Mouse (Mus musculus) adrenal gland, postnatal 0 days (tissue): ENCODE data around the gene Eps8. TPM values are rescaled to one million over a fixed set of nuclear protein-coding genes. Genes with fewer than 3 reads are reported as not detected.

Experiments
- polyA plus RNA-seq: library from polyadenylated mRNA; unstranded; fragments of >200 nt; fragmentation: Nextera tagmentation; extraction: Ambion mirVana; gene quantifications from 2 replicates; pipeline ENCODE4 v1.2.1, GENCODE M21; 2015

Gene Eps8
- polyA plus RNA-seq, result 10.9 and 24.0 TPM in 2 replicates

GRCm38 (mm10) chr6:137654776-137655175 is at the start of gene Eps8:
Gene Eps8 (minus strand): TSS chr6:137654876.

Other genes starting within 250 kb of the Eps8 start
- gene Strap, start 80.2 kb upstream of the Eps8 start, polyA plus RNA-seq, result 83.0 and 114 TPM in 2 replicates
- 37.4 and 51.8 TPM in 2 replicates for gene Dera, start 99.7 kb upstream of the Eps8 start, polyA plus RNA-seq